Mouse (Mus musculus) mouse embryonic stem cell (cell line): ENCODE measurements around the gene Adra2b.

Experiments
- in situ Hi-C, 2 experiments: fragments of 300-500 bp; cut with MboI; formaldehyde crosslinking; loops; 1 replicate in 1 of 2; 3 replicates in 1 of 2; pipeline ENCODE4 v1.14.3; 2019 to 2020; ENCODE audit warnings: low sequenced_read_pairs in 2 of 2, low pct_unique_long_range_greater_than_20kb in 1 of 2, mixed read lengths in 1 of 2; ENCODE audit not compliant: unreplicated experiment in 1 of 2

Gene Adra2b

GRCm38 (mm10) chr2:127375087-127375486 lies 12.1 kb downstream of the Adra2b start:
- in situ Hi-C loops = no loop called here

- in situ Hi-C loops = no loop called here
Observed at GRCm38 (mm10) chr2:127375759-127376341, 12.8 kb downstream of the Adra2b start.

GRCm38 (mm10) chr2:127376423-127377051 lies 13.5 kb downstream of the Adra2b start:
- in situ Hi-C loops = no loop called here

GRCm38 (mm10) chr2:127377942-127378610 lies 15.1 kb downstream of the Adra2b start:
- in situ Hi-C loops = no loop called here

GRCm38 (mm10) chr2:127378611-127378990 lies 15.6 kb downstream of the Adra2b start:
- in situ Hi-C loops = no loop called here

GRCm38 (mm10) chr2:127379250-127379649 lies 16.2 kb downstream of the Adra2b start:
- in situ Hi-C loops = no loop called here

- in situ Hi-C loops = no loop called here
Observed at GRCm38 (mm10) chr2:127383881-127384280, 20.9 kb downstream of the Adra2b start.

GRCm38 (mm10) chr2:127387521-127387920 lies 24.5 kb downstream of the Adra2b start:
- in situ Hi-C loops = no loop called here

GRCm38 (mm10) chr2:127390352-127390751 lies 27.3 kb downstream of the Adra2b start:
- in situ Hi-C loops = no loop called here

- in situ Hi-C loops = no loop called here
Observed at GRCm38 (mm10) chr2:127390846-127391245, 27.8 kb downstream of the Adra2b start.

GRCm38 (mm10) chr2:127391323-127391722 lies 28.3 kb downstream of the Adra2b start:
- in situ Hi-C loops = no loop called here

- in situ Hi-C loops = no loop called here
Observed at GRCm38 (mm10) chr2:127394606-127395161, 31.7 kb downstream of the Adra2b start.

- in situ Hi-C loops = no loop called here
Observed at GRCm38 (mm10) chr2:127398738-127399137, 35.7 kb downstream of the Adra2b start.

- in situ Hi-C loops = no loop called here
Observed at GRCm38 (mm10) chr2:127411126-127411525, 48.1 kb downstream of the Adra2b start.

- in situ Hi-C loops = no loop called here
Observed at GRCm38 (mm10) chr2:127415806-127416205, 52.8 kb downstream of the Adra2b start.

GRCm38 (mm10) chr2:127416706-127417105 lies 53.7 kb downstream of the Adra2b start:
- in situ Hi-C loops = no loop called here
